Mouse (Mus musculus): ENCODE results near the gene Tspo.

GRCm38 (mm10) chr15:83560941-83561477, 2.4 kb upstream of the Tspo start:
- TF ChIP-seq CTCF (conservative IDR thresholded peaks at IDR 0.05; ENCODE audit: low read length) (no peak), POU5F1 (IDR thresholded peaks at IDR 0.05; ENCODE audit: borderline replicate concordance, low read length) (no peak)
